Mouse (Mus musculus) C2C12 (cell line): Measurements from ENCODE around the gene Gm26602. TPM values are rescaled to one million over a fixed set of nuclear protein-coding genes. Genes with fewer than 3 reads are reported as not detected.

ENCODE experiments used
- H3K27me3 ChIP-seq: one replicate; pipeline ENCODE4 v1.6.1; 2011; ENCODE audit not compliant: control insufficient read depth, insufficient read depth, insufficient read length
- H3K36me3 ChIP-seq: one replicate; pipeline ENCODE4 v1.6.1; 2011; ENCODE audit not compliant: control insufficient read depth, insufficient read depth
- H3K4me3 ChIP-seq: one replicate; pipeline ENCODE4 v1.5.1; 2011; ENCODE audit warnings: mild to moderate bottlenecking, control low read depth; ENCODE audit not compliant: poor library complexity, insufficient read depth, severe bottlenecking
- H3K79me2 ChIP-seq: one replicate; pipeline ENCODE4 v1.6.1; 2011; ENCODE audit not compliant: control insufficient read depth, insufficient read depth
- H3K79me3 ChIP-seq: one replicate; pipeline ENCODE4 v1.6.1; 2011; ENCODE audit warnings: low read depth, control low read depth
- H3ac ChIP-seq: one replicate; pipeline ENCODE3; 2011; ENCODE audit warnings: low read depth; ENCODE audit not compliant: control insufficient read depth, insufficient read length
- CEBPB ChIP-seq: IDR thresholded peaks from one replicate; pipeline ENCODE4 v1.6.1; 2011; ENCODE audit warnings: low read depth, mild to moderate bottlenecking, control low read depth, moderate library complexity
- CTCF ChIP-seq: IDR thresholded peaks from one replicate; pipeline ENCODE4 v1.5.1; 2011; ENCODE audit not compliant: control insufficient read depth, insufficient read depth, insufficient read length
- FOSL1 ChIP-seq: IDR thresholded peaks from one replicate; pipeline ENCODE4 v1.8.0; 2011; ENCODE audit warnings: mild to moderate bottlenecking, low read length; ENCODE audit not compliant: poor library complexity, insufficient read depth, severe bottlenecking
- MAX ChIP-seq: IDR thresholded peaks from one replicate; pipeline ENCODE4 v1.6.1; 2011; ENCODE audit warnings: mild to moderate bottlenecking, control low read depth
- MYOD1 ChIP-seq: IDR thresholded peaks from one replicate; pipeline ENCODE4 v1.6.1; 2011; ENCODE audit warnings: low read depth; ENCODE audit not compliant: control insufficient read depth, insufficient read length
- MYOG ChIP-seq: IDR thresholded peaks from one replicate; pipeline ENCODE4 v1.6.1; 2011; ENCODE audit not compliant: control insufficient read depth, insufficient read length; ENCODE audit errors: extremely low read depth
- USF1 ChIP-seq: IDR thresholded peaks from one replicate; pipeline ENCODE4 v1.6.1; 2011; ENCODE audit warnings: low read depth, mild to moderate bottlenecking, control low read depth, moderate library complexity
- polyA plus RNA-seq: library from polyadenylated mRNA; unstranded; fragments of >200 nt; fragmentation: generic; extraction: Trizol; gene quantifications from one replicate; pipeline ENCODE4 v1.2.1, GENCODE M21; 2012; ENCODE audit warnings: missing spikeins

Gene Gm26602
- polyA plus RNA-seq, 1 experiment, result not detected

GRCm38 (mm10) chr10:79873715-79874289 is 36.9 kb upstream of the Gm26602 start:
- Histone ChIP-seq H3K4me3 (peak overlapping the region; percentile 11), H3K36me3 (no peaks in the 10 kb centered on the region), H3K27me3 (no peaks in the 10 kb centered on the region), H3ac (peak overlapping the region; percentile 66), H3K79me3 (no peaks in the 10 kb centered on the region), H3K79me2 (no peaks in the 10 kb centered on the region)
- TF ChIP-seq FOSL1 (no peak), MAX (no peak), CEBPB (no peak), MYOD1 (no peak), USF1 (no peak), MYOG (no peak), CTCF (no peak)

DNA sequence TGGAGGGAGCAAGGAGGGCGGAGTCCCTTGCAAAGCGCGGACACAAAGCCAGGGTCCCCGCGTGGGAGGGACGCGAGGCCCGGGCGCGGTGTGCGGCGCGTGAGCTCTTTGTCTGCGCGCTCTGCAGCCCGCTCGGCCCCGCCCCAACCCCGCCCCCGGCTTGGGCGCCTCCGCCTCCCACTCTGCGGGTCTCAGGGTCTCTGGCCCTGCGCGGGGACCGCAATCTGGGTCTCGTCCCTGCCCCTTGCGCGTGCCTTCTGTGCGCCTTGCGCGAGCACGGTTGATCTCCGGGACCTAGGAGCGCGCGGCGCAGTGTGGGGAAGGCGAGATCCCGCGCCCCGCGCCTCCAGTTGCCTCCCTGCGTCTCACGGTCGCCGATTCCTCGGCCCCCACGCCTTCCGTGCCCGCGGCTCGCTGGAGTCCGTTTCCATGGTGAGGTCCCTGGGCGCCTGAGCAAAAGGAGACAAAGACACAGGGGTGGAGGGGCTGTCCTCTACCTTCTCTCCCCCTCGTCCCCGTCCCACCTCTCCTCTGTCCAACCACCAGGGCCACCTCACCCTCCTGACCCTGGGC is 36.3 kb upstream of the Gm26602 start, which contains the start of the genes Prtn3 and Plppr3:
TSS of gene Prtn3 (plus strand) at position 187 of the 573 bp plus-strand sequence.
TSS of gene Plppr3 (minus strand) at position 345 of the 573 bp plus-strand sequence.
- peak within 1 kb of the TSS; percentile 66 for H3ac ChIP-seq
- H3K4me3 ChIP-seq, result peak within 1 kb of the TSS; percentile 11
- no peaks in the 10 kb centered on the region for H3K79me3 ChIP-seq
- TF ChIP-seq MYOD1 (no peak), MYOG (no peak), FOSL1 (no peak), USF1 (no peak), MAX (no peak)
- H3K27me3 ChIP-seq, result no peaks in the 10 kb centered on the region
- no peaks in the 10 kb centered on the region for H3K36me3 ChIP-seq
- no peaks in the 10 kb centered on the region for H3K79me2 ChIP-seq

DNA sequence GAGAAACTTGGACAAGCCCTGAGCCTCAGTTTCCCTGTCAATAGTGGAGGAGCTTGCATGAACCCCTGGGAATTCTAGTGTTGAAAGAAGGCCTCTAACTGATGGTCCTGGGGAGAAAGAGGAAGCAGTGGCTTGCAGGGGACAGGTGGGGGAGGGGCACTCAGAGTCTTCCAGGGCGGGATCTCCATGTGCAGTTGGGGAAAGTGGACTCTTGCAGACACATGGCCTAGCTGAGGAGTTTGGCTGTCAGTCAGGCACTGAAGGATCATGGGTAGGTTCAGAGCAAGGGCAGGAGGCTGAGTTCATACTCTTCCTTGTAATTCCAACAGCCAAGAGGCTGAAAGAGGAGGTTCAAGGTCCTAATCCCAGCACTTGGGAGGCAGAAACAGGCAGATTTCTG is 33.5 kb upstream of the Gm26602 start:
- Histone ChIP-seq H3K4me3 (no peak overlapping the region), H3K79me2 (no peaks in the 10 kb centered on the region), H3K27me3 (no peaks in the 10 kb centered on the region), H3K36me3 (no peaks in the 10 kb centered on the region), H3ac (no peak overlapping the region), H3K79me3 (no peaks in the 10 kb centered on the region)
- no peak for TF ChIP-seq CEBPB
- TF ChIP-seq CTCF, result no peak
- no peak for TF ChIP-seq MAX
- TF ChIP-seq MYOG, result no peak
- no peak for TF ChIP-seq FOSL1
- no peak for TF ChIP-seq USF1
- no peak for TF ChIP-seq MYOD1

DNA sequence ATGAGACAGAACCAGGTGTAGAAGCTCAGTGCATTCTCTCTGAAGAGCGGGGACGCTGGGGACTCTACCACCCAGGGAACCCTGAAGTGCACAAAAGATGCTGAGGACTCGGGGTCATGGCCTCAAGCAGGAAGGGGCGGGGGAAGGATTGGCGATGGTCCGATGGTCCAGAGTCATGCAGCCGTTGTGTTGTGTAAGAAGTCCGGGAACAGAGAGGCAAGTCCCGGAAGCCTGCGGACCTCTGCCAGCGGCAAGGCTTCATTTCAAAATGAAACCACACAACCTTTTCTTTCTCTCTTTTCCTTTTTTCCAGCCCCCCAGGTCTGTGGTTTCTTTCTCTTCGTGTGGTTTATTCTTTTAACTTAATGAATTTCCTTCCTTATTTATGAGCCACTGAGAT is 32.9 kb upstream of the Gm26602 start:
- H3K79me2 ChIP-seq, result no peaks in the 10 kb centered on the region
- no peak overlapping the region for H3ac ChIP-seq
- H3K36me3 ChIP-seq, result no peaks in the 10 kb centered on the region
- TF ChIP-seq CTCF (no peak), CEBPB (no peak), MYOD1 (no peak), MAX (no peak), USF1 (no peak), FOSL1 (no peak), MYOG (no peak)
- no peaks in the 10 kb centered on the region for H3K79me3 ChIP-seq
- no peak overlapping the region for H3K4me3 ChIP-seq
- H3K27me3 ChIP-seq, result no peaks in the 10 kb centered on the region

- Histone ChIP-seq H3K27me3 (no peaks in the 10 kb centered on the region), H3ac (no peak overlapping the region)
- TF ChIP-seq MAX, result no peak
- TF ChIP-seq CEBPB, result no peak
- no peak for TF ChIP-seq CTCF
- no peak for TF ChIP-seq USF1
- no peak for TF ChIP-seq MYOG
- TF ChIP-seq MYOD1, result no peak
- TF ChIP-seq FOSL1, result no peak
Measured at GRCm38 (mm10) chr10:79879527-79879926, 31.1 kb upstream of the Gm26602 start.

DNA sequence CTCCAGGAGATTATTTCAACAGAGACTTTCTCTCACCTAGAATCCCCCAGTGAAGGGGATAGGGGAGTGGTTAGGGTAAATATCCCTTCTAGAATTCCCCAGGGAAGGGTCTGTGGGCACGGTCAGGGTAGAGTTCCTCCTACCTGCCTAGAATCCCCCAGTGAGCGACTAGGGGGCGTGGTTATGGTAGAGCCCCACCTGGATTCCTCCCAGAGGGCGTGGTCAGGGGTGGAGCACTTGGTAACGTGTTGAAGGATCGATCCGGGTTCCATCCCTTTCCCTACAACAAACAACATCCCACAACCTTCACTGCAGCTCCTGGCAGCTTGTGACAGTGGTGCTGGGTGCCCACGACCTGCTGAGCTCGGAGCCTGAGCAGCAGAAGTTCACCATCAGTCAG is 29.9 kb upstream of the Gm26602 start:
- Histone ChIP-seq H3K4me3 (no peak overlapping the region), H3ac (no peak overlapping the region), H3K36me3 (no peaks in the 10 kb centered on the region), H3K79me3 (no peaks in the 10 kb centered on the region), H3K79me2 (no peaks in the 10 kb centered on the region), H3K27me3 (no peaks in the 10 kb centered on the region)
- TF ChIP-seq MYOD1, result no peak
- no peak for TF ChIP-seq MAX
- no peak for TF ChIP-seq CTCF
- no peak for TF ChIP-seq CEBPB
- no peak for TF ChIP-seq FOSL1
- no peak for TF ChIP-seq USF1
- no peak for TF ChIP-seq MYOG

More at GRCm38 (mm10) chr10:79879527-79879926, 31.1 kb upstream of the Gm26602 start:
- H3K79me2 ChIP-seq, result no peaks in the 10 kb centered on the region
- H3K79me3 ChIP-seq, result no peaks in the 10 kb centered on the region
- no peaks in the 10 kb centered on the region for H3K36me3 ChIP-seq
- no peak overlapping the region for H3K4me3 ChIP-seq
